Mouse (Mus musculus): ENCODE measurements around the gene Thada. TPM values are rescaled to one million over a fixed set of nuclear protein-coding genes. Genes with fewer than 3 reads are reported as not detected.

Gene Thada
- total RNA-seq, 2 experiments from 2014 or later, result 13.0 to 14.4 TPM

DNA sequence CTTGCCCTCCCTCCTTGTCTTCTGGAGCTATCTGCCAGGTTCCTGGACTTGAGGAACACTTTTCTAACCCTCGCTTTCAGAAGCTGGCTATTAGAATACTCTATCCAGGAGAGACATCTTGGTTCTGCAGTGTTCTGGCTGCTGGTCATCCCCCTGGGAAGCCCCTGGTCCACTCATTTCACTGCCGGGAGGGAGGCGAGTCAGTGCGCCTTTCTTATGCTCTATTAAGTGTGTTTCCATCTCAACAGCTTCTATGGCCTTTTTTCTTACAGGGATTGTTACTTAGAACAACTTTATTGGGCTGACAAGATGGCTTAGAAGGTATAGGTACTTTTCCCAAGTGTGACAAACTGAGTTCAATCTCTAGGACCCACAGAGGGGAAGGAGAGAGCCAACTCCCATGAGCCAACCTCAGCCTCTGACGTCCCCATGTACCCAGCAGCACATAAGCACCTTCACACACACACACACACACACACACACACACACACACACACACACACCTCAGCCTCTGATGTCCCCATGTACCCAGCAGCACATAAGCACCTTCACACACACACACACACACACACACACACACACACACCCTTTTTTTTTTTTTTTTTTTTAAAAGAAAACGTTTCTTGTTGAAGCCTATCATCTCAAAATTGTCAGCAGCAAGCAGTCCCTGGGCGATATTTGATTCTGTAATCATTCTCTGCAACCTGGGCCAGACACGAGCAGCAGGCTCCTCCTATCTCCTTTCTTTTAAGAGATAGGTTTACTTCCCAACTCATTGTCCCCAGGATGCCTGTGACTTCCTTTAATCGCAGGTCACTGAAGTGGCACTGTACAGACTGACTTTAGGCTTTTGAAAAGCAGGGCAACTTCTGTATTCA is 113.9 kb downstream of the Thada start:
- DNase-seq (ENCODE audit: low spot score in 2 of 2), result no peak

- DNase-seq (ENCODE audit: low spot score in 2 of 2), result no peak
Observed at GRCm38 (mm10) chr17:84351276-84351675, 114.7 kb downstream of the Thada start.

DNA sequence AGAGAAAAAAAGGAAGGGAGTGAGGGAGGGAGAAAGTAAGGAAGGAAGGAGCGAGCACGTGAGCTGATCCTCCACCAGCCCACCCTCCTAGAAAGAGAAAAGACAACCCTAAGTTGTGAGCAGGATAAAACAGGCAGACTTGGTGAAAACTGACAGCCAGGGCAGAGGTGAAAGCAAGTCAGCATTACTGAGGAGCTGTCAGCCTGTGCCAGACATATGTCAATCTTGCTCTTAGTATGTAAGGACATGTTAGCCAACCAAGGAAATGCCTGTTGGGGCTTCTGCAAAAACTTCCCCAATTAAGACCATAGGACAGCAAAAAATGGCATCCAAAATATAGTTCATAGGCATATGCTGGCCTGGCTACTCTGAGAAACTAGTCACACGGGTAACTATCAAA is 117.1 kb downstream of the Thada start:
- DNase-seq (ENCODE audit: low spot score in 2 of 2), result no peak

- DNase-seq (ENCODE audit: low spot score in 2 of 2), result no peak
Observed at GRCm38 (mm10) chr17:84342299-84342817, 123.6 kb downstream of the Thada start.

GRCm38 (mm10) chr17:84341686-84342085 is 124.3 kb downstream of the Thada start:
- DNase-seq (ENCODE audit: low spot score in 2 of 2), result no peak

DNA sequence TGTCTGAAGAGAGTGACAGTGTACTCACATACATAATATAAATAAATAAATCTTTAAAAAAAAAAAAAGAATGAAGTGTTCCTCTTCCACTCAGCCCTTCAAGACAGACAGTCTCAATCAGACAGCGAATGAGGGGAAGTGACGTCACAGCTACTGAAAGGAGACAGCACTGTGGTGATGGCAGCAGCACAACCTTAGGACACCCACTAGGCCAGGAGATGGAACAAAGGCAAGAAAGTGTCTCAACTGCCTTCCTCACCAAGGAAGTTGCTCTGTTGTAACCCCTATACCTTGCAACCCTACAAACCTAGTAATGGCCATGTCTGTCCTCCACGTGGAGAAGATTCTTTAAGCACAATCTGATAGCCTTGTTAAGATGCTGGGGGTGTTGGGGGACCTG is 125.4 kb downstream of the Thada start:
- DNase-seq (ENCODE audit: low spot score in 2 of 2), result no peak

DNA sequence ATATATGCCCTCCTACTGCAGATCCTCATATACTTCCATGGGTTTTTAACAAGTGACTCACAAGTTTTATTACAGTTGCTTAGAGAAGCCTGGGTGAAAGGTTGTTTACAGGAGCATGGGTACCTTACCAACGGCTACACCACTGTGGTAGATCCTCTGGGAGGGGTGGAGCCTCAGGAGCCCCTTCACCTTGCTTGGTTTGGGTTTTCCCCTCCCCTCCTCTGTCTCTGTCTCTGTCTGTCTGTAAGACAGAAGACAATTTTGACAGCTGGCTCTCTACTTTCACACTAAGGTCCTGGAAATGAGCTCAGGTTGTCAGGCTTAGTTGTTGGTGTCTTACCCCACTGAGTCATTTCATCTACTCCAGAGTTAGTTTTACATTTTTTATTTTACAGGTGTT is 130.0 kb downstream of the Thada start:
- no peak for DNase-seq (ENCODE audit: low spot score in 2 of 2)

DNA sequence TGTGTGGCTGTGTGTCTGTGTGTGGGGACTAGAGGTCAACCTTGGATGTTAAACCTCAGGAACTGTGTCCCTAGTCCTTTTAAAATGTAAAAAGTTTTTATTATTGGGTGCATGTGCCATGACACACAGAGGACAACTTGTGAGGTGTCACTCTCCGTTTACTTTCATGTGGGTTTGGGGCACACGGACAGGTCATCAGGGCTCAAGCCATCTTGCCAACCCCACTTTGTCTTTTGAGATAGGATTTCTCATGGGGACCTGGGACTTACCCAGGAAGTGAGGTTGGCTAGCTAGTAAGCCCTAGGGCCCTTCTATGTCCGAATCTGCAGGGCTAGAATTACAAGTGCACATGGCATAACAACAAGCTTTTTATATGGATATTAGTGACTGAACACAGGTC is 130.9 kb downstream of the Thada start:
- DNase-seq (ENCODE audit: low spot score in 2 of 2), result no peak

- DNase-seq (ENCODE audit: low spot score in 2 of 2), result no peak
Observed at GRCm38 (mm10) chr17:84334241-84335014, 131.6 kb downstream of the Thada start.

DNA sequence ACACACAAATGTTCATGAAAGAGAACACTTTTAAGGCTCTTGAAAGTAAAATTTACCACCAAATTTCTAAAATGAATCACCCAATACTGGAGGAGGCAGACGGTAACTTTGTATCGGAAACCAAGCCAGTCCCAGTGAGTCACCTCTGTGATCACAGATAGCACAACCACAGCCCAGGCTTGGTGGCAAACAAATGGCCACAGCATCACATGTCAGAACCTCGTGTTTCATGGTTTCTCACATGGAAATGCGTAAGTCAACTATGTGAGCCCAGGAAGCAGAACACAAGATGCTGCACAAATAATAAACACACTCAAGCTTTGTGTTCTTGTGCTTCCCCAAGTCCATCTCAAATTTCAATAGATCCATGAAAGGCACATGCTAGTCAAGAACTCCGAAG is 133.1 kb downstream of the Thada start:
- no peak for DNase-seq (ENCODE audit: low spot score in 2 of 2)

DNA sequence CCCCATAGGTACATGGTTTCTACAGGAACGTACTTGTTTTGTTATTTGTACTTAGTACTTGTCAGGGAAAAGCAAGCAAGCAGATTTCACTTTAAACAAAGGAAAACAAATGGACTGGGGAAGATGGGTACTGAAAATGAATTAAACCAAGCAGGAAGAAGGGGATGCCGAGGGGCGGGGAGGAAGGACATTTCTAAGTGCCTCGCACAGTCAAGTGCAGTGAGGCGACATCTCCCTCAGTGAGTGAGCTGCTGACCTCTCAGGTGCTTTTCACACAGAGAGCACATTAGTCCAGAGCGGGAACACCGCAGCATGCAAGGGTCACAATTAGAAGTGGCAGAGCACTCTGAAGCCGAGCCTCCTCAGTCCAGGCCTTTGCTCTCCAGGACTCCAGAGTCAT is 135.0 kb downstream of the Thada start:
- no peak for DNase-seq (ENCODE audit: low spot score in 2 of 2)

DNA sequence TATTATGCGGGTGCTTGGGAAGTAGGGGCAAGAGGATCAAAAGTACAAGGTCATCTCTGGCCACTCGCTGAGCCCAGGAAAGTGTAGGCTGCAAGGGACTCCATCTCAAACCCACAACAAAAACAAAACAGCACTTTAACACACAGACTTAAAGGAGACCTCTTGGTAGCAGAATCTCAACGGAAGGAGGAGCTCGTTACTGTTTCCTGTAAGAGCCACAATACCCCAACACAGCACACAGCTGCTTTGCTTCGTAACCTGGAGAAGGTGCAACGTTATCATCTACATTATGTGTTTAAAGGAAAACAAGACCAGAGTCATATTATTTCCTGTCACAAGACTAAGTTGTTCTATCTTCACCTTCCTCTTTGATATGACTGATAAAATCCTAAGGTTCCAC is 135.5 kb downstream of the Thada start:
- no peak for DNase-seq (ENCODE audit: low spot score in 2 of 2)

GRCm38 (mm10) chr17:84329906-84330470 is 136.0 kb downstream of the Thada start:
- DNase-seq (ENCODE audit: low spot score in 2 of 2), result no peak

DNA sequence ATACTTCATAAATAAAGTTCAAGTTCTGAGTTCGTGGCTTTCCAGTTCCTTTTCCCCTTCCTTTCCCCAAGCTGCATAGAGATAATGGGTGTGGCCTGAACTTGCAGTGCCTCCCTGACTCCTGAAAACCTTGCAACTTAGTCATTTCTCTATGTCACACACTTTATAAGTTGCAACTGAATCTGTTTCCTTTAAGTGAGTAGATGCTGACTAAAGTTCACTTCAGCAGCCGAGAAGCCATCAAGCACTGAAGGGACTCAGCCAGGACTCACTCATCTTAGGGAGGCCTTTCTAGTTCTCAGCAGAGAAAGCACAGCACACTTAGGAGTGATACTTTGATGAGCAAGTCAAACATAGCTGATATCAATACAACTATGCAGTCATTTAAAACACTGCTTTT is 137.5 kb downstream of the Thada start:
- no peak for DNase-seq (ENCODE audit: low spot score in 2 of 2)

DNA sequence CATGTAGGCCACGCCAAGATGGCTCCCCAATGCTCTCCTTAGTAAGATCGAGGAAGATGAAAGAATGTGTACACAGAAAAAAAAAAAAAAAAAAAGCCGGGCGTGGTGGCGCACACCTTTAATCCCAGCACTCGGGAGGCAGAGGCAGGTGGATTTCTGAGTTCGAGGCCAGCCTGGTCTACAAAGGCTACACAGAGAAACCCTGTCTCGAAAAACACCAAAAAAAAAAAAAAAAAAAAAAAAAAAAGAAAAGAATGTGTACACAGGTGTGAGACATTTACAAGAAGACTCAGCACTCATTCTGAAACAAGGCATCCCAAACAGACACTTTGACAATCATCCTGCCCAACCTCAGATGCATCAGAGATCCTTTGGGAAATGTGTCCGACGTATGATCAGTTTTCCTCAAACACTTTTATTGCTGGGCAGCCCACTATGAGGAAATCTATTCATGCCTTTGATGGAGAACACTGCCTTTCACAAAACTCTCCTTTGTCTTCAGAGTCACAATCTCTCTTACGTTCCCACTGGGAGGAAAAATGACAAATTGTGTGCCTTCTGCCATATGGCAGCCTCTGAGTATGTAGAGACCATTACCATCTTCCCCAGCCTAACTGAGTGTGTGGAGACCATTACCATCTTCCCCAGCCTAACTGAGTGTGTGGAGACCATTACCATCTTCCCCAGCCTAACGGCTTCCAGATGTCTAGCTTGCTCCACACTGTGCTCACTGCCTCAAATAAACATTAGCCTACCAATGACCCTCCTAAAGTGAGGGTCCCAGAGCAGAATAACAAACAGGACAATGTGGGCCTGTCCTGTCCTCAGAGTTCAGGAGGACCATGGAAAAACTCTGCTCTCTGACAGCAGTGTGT is 138.7 kb downstream of the Thada start:
- DNase-seq (ENCODE audit: low spot score in 2 of 2), result no peak

DNA sequence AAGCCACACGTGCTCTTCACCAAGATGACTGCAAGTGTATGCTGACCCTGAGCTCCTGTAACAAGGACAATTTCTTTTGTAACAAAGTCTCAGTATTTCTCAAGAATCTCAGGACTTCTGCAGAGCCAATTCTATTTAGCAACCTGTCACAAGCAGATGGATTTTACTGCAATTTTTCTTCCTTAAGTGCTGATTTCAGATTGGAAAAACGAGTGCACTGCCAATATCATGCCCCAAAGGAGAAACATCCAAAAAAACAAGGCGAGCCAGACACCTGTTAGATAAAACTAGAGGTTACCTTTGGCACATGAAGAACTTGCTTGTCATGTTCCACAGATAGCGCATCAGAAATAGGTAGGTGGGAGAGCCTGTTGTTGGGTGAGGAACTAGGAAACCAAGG is 143.8 kb downstream of the Thada start:
- DNase-seq (ENCODE audit: low spot score in 2 of 2), result no peak

GRCm38 (mm10) chr17:84321351-84321750 is 144.7 kb downstream of the Thada start:
- DNase-seq (ENCODE audit: low spot score in 2 of 2), result no peak

DNA sequence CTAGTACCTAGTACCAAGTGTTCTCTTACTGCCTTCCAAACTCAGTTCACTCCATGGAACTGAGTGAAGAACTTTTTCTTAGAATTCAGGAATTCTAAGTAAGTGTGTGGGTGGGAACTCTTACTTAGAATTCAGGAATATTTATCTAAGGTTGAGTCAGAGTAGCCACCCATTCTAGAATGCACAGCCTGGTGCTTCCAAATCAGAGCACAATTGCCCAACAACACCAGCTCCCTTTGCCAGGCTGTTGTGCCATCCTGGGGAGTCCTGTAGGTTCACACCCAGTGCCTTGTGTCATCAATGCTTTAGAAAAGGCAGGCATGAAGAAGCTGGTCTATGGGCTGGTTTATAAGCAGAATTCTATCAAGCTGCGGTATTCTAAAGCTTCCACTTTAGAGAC is 145.4 kb downstream of the Thada start:
- DNase-seq (ENCODE audit: low spot score in 2 of 2), result no peak

GRCm38 (mm10) chr17:84314341-84314740 is 151.7 kb downstream of the Thada start:
- DNase-seq (ENCODE audit: low spot score in 2 of 2), result no peak

- no peak for DNase-seq (ENCODE audit: low spot score in 2 of 2)
Observed at GRCm38 (mm10) chr17:84313494-84313893, 152.5 kb downstream of the Thada start.

GRCm38 (mm10) chr17:84306151-84306550 is 159.9 kb downstream of the Thada start:
- DNase-seq (ENCODE audit: low spot score in 2 of 2), result no peak

All from layer of hippocampus, postnatal 14 days (tissue).